Comparison of ENCODE assay signal across 8 mouse cellular contexts in the genomic region with DNA sequence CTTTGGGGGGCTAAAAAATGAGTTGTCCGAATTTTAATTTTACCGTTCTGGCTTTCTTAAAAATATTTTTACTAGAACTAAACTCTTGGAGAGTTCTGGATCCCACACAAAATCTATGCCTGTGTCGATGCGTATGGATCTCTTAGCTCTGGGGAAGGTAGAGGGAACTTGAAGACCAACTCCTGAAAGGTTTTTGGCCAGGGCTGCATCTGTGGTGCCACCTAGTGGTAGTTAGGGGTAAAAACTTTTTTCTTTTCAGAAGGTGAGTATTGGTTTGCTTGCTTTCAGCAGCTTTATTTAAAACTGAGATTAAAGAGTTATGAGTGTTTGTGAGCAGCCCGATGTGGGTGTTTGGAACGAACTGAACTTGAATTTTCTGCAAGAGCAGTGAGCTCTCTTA. TPM values are rescaled to one million over a fixed set of nuclear protein-coding genes. Genes with fewer than 3 reads are reported as not detected.
A peak's percentile ranks its signal among the peaks of the same experiment; 100 is the strongest.
DNase-seq lines count a peak whose midpoint lies in the region; ATAC-seq and TF ChIP-seq lines count a peak whose summit lies in the region.

No protein-coding gene starts in this region.

- peak; percentile 2 for DNase-seq in cerebellum, adult 11 months
- no peak for DNase-seq in cerebellum, adult 11-12 months
- DNase-seq in left cerebral cortex, adult 2 months (ENCODE audit: extremely low spot score in 1 of 2, low spot score in 2 of 2): peak in 1 of 2 experiments; percentile 14
- no peak for DNase-seq in left cerebral cortex, postnatal 36 days (ENCODE audit: low spot score in 2 of 2)
- peak; percentile 82 for DNase-seq in R1 (ENCODE audit: low read depth, low spot score)
- DNase-seq in embryonic facial prominence, embryonic 10.5 days (ENCODE audit: low spot score): peak; percentile 45
- no peak for DNase-seq in right cerebral cortex, postnatal 14 days

- peak; percentile 96 for TF ChIP-seq CTCF in left cerebral cortex, adult 2 months (IDR thresholded peaks at IDR 0.05)

- intact Hi-C loops in left cerebral cortex, adult 2 months (cut with DNase I): loop anchor here (1.0 kb wide), 1 partner anchor 94 kb away; no protein-coding TSS in a partner anchor
- intact Hi-C loops in left cerebral cortex, postnatal 36 days (cut with DNase I): no loop called here

- no peak overlapping the region for H3K27ac ChIP-seq in left cerebral cortex, adult 2 months
- H3K27ac ChIP-seq in embryonic facial prominence, embryonic 10.5 days (replicated peaks): no peak overlapping the region

- 30% methylated on average over 6 of the region's 6 CpGs for WGBS in embryonic facial prominence, embryonic 10.5 days

- no peaks in the 10 kb centered on the region for H3K4me1 ChIP-seq in embryonic facial prominence, embryonic 10.5 days

- no peak overlapping the region for H3K4me3 ChIP-seq in left cerebral cortex, adult 2 months
- no peak overlapping the region for H3K4me3 ChIP-seq in embryonic facial prominence, embryonic 10.5 days

- no peaks in the 10 kb centered on the region for H3K27me3 ChIP-seq in embryonic facial prominence, embryonic 10.5 days (replicated peaks; ENCODE audit: low read depth, poor library complexity, severe bottlenecking)

- no peaks in the 10 kb centered on the region for H3K36me3 ChIP-seq in embryonic facial prominence, embryonic 10.5 days (replicated peaks)

- peak; percentile 90 for ATAC-seq in megakaryocyte progenitor cell, adult 5-6 weeks (replicated peaks; ENCODE audit: poor library complexity)

- no peaks in the 10 kb centered on the region for H3K9me3 ChIP-seq in embryonic facial prominence, embryonic 10.5 days

RNA-seq across cellular contexts. Expression of gene Rerg, which starts 21.8 kb away (rescaled TPM):
- 10 to 100 TPM in 1 of 2 experiments, 1 to 10 TPM in 1; 5.9 to 11.9 TPM for total RNA-seq in left cerebral cortex, adult 2 months (2021)
- total RNA-seq in left cerebral cortex, postnatal 36 days (2021): 1 to 10 TPM; 8.5 to 9.1 TPM
- polyA plus RNA-seq in embryonic facial prominence, embryonic 10.5 days (2016; fragmentation: Nextera tagmentation; extraction: Ambion mirVana): 3.3 and 3.6 TPM in 2 replicates
- total RNA-seq in megakaryocyte progenitor cell, adult 5-6 weeks (2015): 0.22 TPM in 1 of 2 replicates, not detected in the other
- not detected in 2 replicates for total RNA-seq in megakaryocyte progenitor cell, adult 5-6 weeks (2017)

Comparison
In these comparisons a context has a peak if more than half of its experiments do, and no peak if none do; other contexts are left out.
1. DNase-seq: peak in cerebellum, adult 11 months (single experiment), R1 (single experiment) and embryonic facial prominence, embryonic 10.5 days (single experiment); none in cerebellum, adult 11-12 months (single experiment), left cerebral cortex, postnatal 36 days (0 of 2) and right cerebral cortex, postnatal 14 days (single experiment).
2. RNA of gene Rerg, which starts 21.8 kb away (total RNA-seq): 5.9 to 11.9 TPM in left cerebral cortex, adult 2 months and 8.5 to 9.1 TPM in left cerebral cortex, postnatal 36 days; 0.22 TPM in megakaryocyte progenitor cell, adult 5-6 weeks; every median in the first group is over 4 times any median in the second.